Mouse (Mus musculus) cortical plate, adult 2 months (tissue): ENCODE results near the gene Dnajb13. TPM values are rescaled to one million over a fixed set of nuclear protein-coding genes. Genes with fewer than 3 reads are reported as not detected.

ENCODE experiments used
- H3K27ac ChIP-seq: fragments of 200-500 bp; 2 replicates; pipeline ENCODE4 v1.5.1; 2012; ENCODE audit warnings: low read length, control low read depth, inconsistent platforms; ENCODE audit not compliant: insufficient read depth
- H3K4me1 ChIP-seq: fragments of 200-500 bp; 2 replicates; pipeline ENCODE4 v1.6.1; 2011; ENCODE audit warnings: low read length; ENCODE audit not compliant: control insufficient read depth, insufficient read depth
- H3K4me3 ChIP-seq: fragments of 200-500 bp; 2 replicates; pipeline ENCODE4 v1.5.1; 2011; ENCODE audit warnings: mild to moderate bottlenecking, low read length, control low read depth; ENCODE audit not compliant: insufficient read depth
- CTCF ChIP-seq: fragments of 200-500 bp; IDR thresholded peaks from 2 replicates; pipeline ENCODE4 v1.5.1; 2011; ENCODE audit warnings: mild to moderate bottlenecking, control low read depth, low read length; ENCODE audit not compliant: insufficient read depth; ENCODE audit errors: extremely low read depth
- POLR2A ChIP-seq: fragments of 200-500 bp; IDR thresholded peaks from 2 replicates; pipeline ENCODE4 v1.6.1; 2011; ENCODE audit warnings: mild to moderate bottlenecking, low read length, control low read depth; ENCODE audit not compliant: insufficient read depth; ENCODE audit errors: extremely low read depth
- polyA plus RNA-seq: library from polyadenylated mRNA; depleted of rRNA; stranded (reverse); fragments of >200 nt; gene quantifications from 2 replicates; pipeline ENCODE4 v1.2.3, GENCODE M21; 2012

Gene Dnajb13
- polyA plus RNA-seq, 1 experiment = 1.1 TPM

DNA sequence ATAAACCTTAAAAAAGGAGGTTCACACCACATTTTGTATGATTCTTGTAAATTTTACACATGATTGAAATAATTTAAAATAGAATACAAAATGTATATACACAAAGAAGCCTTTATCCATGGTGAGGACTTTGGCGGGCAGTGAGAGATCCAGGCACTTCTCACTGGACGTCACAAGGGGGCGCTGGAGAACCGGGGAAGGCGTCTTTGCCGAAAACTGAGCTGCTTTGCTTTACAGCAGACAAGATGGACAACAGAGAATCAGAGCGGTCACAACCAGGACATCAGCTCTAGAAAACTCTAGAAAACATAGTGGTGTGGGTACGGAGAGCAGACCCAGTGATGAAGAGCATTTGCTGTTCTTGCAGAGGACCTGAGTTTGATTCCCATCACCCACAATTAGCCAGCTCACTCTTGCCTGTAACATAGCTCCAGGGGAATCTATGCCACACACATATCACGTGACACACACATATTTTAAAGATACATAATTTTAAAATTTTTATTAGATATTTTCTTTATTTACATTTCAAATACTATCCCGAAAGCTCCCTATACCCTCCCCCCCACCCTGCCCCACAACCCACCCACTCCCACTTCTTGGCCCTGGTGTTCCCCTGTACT is 6.0 kb upstream of the Dnajb13 start:
- TF ChIP-seq CTCF (peak; percentile 95), POLR2A (no peak)
- Histone ChIP-seq H3K4me3 (no peak overlapping the region; the same call in 1 of the 2 replicates), H3K27ac (no peak overlapping the region), H3K4me1 (no peaks in the 10 kb centered on the region)

DNA sequence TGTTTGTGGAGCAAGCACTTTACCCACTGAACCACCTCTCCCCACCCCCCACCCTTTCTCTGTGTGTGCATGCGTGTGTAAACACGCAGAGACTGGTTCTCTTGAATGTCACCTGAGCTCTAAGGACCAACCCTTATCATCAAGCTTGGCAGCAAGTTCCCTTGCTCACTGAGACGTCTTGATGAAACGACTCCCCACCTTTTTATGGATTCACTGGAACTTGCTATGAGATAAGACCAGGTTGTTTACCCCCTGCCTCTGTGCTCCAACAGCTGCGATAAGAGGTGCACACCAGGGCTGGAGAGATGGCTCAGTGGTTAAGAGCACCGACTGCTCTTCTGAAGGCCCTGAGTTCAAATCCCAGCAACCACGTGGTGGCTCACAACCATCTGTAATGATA is 5.4 kb upstream of the Dnajb13 start:
- Histone ChIP-seq H3K4me3 (no peak overlapping the region), H3K27ac (no peak overlapping the region), H3K4me1 (no peaks in the 10 kb centered on the region)
- TF ChIP-seq POLR2A = no peak
- no peak for TF ChIP-seq CTCF

DNA sequence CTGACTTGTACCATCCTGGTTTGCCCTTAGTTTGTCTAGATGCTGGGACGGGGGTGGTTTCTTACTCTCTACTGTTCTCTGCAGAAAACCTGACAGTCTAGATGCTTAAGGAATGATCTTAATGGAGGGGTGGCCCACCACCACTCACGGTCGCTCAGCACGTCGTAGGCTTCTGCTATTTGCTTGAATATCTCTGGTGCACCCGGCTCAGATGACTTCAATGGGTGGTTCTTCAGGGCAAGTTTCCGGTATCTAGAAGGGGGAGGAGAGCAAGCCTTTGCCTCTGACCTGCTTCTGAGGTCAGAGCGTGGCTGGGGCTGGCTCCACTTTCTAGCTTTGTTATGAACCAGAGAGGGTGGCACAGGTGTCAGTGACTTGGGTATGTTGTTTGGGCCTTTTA is 3.2 kb downstream of the Dnajb13 start:
- TF ChIP-seq CTCF (no peak), POLR2A (no peak)
- no peak overlapping the region for H3K27ac ChIP-seq
- H3K4me1 ChIP-seq = no peaks in the 10 kb centered on the region; the same call in 1 of the 2 replicates
- H3K4me3 ChIP-seq = no peak overlapping the region

DNA sequence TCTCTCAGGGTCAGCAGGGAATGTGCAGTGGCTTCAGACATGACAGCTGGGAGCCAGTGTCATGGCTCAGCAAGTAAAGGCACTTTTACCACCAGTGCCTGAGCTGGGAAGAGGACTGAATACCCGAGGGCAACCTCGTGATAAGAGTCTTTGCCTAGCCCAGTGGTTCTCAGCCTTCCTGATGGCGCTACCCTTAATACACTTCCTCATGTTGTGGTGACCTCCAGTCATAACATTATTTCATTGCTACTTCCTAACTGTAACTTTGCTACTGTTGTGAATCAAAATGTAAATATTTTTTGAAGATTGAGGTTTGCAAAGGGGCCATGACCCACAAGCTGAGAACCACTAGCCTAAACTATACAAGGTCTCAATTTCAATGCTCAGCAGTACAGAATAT is 6.1 kb downstream of the Dnajb13 start:
- H3K4me3 ChIP-seq = no peak overlapping the region
- TF ChIP-seq CTCF (no peak), POLR2A (no peak)
- no peak overlapping the region for H3K27ac ChIP-seq
- no peaks in the 10 kb centered on the region for H3K4me1 ChIP-seq

DNA sequence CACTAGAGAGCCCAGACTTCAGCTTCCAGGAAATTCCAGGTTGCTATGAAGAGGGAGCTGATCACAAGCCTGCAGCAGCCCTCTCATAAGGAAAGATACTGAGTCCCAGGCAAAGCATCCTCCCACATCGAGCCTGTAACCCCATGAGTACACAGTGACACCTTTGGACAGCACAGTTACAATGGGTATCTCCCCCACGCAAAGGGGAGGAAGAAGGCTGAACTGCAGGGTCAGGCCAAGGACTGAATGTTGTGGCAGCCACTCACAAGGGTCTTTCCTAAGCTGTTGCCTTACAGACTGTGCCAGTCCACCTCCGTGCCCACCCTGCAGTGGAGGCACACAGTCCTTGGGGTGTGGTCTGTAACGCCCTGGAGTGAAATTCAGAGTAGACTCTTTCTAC is 8.3 kb downstream of the Dnajb13 start:
- H3K4me3 ChIP-seq = no peak overlapping the region

DNA sequence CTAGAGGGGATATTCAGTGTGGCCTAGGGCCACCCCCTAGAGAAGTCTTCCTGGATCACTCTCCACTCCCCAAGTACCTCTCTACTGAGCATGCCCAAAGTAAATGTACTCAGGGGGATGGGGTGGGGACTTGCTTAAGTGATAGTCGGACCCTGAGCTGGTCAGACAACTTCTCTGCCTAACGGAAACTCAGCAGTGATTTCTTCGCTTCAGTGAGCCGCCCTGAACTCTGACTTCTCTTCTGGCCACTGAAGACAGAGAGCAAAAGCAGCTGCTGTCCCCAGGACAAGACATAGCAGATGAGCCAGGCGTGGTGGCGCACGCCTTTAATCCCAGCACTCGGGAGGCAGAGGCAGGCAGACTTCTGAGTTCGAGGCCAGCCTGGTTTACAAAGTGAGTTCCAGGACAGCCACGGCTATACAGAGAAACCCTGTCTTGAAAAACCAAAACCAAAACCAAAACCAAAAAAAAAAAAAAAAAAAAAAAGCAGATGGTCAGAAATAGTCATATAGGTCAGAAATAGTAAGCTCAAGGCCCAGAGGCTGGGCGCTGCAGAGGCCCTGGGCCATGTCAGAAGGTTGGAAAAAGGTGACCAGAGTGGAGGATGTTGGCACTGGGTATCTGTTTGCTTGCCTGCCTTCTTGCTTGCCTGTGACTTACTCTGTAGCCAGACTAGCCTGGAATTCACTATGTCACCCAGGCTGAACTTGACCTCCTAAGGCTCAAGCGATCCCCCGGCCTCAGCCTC is 9.8 kb downstream of the Dnajb13 start:
- TF ChIP-seq POLR2A (no peak), CTCF (no peak)
- H3K4me3 ChIP-seq = no peak overlapping the region
- no peak overlapping the region for H3K27ac ChIP-seq
- no peaks in the 10 kb centered on the region for H3K4me1 ChIP-seq

More for the DNA sequence above, 8.3 kb downstream of the Dnajb13 start:
- no peaks in the 10 kb centered on the region for H3K4me1 ChIP-seq
- no peak overlapping the region for H3K27ac ChIP-seq
- no peak for TF ChIP-seq POLR2A
- no peak for TF ChIP-seq CTCF

DNA sequence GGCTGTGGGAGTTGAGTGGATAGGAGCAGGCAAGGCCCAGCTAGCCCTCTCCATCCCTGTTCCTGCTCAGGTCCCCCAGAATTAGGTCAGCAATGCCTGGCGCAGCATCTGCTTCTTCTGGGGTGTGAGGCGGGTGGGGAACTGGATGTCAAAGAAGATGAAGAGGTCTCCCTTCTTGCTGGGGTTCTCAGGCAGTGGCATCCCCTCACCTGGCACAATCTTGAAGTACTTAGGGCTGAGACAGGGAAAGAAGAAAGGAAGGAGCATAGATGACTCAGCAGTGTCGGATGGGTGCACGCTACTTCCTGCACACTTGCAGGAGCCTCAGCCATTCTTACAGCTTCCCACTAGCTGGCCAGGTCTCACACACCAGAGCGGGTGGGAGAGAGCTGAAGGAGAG is 11.7 kb downstream of the Dnajb13 start:
- Histone ChIP-seq H3K4me1 (no peaks in the 10 kb centered on the region), H3K4me3 (no peak overlapping the region), H3K27ac (no peak overlapping the region)
- TF ChIP-seq POLR2A = no peak
- no peak for TF ChIP-seq CTCF

DNA sequence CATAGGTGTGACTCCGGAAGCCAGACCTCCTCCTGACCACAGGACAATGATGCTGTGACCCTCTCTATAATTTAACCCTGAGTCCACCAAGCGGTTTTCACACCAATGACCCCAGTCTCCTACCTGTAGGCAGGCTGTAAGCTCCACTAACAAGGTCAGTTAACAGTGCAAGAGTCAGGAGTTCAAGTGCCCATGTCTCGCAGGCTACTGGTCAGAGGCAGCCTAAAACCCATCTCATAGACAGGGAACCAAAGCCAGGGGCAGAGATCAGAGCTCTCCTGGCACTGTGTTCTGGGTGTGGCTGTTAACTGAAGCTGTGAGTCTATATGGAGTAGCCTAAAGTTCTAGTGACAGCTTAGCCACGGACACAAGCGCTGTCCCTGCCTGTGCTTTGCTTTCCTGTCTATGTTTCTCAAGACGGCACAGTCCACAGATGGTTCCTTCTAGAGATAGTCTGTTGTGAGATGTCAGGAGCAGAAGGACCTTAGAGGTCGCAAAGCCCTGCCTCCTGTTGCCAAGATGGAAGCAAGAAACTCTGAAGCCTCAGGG is 12.3 kb downstream of the Dnajb13 start:
- Histone ChIP-seq H3K4me3 (no peak overlapping the region), H3K27ac (no peak overlapping the region), H3K4me1 (no peaks in the 10 kb centered on the region)
- TF ChIP-seq CTCF (no peak), POLR2A (no peak)

DNA sequence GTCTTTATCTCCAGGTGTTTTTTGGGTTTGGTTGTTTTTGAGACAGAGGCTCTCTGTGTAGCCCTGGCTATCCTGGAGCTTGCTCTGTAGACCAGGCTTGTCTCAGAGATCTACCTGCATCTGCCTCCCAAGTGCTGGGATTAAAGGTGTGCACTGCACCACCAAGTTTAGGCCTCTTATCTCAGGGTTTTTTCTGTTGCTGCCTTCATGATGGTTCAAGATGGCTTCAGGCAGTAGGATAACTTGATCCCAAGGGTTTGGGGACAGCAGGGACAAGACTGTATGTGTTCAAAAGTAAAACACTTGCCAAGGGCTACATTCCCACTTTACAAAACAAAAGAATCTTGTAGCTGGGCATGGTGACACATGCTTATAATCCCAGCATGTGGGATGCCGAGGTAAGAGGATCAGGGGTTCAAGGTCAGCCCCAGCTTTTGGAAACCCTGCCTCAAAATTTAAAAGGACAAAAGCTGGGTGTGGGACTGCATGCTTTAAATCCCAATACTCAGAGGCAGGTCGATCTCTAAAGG is 12.9 kb downstream of the Dnajb13 start:
- H3K4me1 ChIP-seq = no peaks in the 10 kb centered on the region
- TF ChIP-seq CTCF (no peak), POLR2A (no peak)
- H3K27ac ChIP-seq = no peak overlapping the region

DNA sequence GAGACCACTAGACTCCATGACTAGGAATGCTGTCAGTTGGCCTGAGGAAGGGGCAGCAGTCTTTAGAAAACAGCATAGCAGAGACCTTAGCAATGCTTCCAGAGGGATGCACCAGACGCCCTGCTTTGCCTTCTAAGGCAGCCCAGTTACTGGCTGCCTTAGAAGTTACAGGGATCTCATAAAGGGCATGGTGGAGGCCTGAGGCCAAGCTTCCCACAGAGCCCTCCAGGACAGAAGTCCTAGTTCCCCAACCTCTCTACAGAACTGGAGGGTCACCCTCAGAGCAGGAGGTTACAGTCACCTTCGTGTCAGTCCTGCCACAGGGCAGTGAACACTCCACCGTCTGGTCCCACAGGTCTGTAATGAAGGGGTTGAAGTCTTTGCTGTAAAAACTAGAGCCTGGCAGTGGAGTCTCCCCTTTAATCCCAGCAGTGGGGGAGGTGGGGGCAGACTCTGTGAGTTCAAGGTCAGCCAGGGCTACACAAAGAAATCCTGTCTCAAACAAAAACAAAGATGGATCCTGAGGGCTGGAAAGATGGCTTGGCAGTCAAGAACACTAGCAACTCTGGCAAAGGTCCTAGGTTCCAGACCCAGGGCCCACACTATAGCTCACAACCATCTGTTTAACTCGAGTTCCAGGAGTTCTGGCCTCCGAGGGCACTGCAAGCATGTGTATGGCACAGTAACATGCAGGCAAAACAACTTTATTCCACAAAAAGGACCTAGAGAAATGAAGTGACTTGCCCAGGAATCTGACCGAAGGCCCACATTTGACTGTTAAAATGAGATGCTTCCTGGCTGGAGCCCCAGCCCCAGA is 13.5 kb downstream of the Dnajb13 start:
- H3K27ac ChIP-seq = no peak overlapping the region
- H3K4me3 ChIP-seq = no peak overlapping the region
- no peaks in the 10 kb centered on the region for H3K4me1 ChIP-seq
- TF ChIP-seq POLR2A (no peak), CTCF (no peak)

More for the DNA sequence above, 12.9 kb downstream of the Dnajb13 start:
- H3K4me3 ChIP-seq = no peak overlapping the region
